Comparison of ENCODE assay signal across 8 mouse cellular contexts in the genomic region with DNA sequence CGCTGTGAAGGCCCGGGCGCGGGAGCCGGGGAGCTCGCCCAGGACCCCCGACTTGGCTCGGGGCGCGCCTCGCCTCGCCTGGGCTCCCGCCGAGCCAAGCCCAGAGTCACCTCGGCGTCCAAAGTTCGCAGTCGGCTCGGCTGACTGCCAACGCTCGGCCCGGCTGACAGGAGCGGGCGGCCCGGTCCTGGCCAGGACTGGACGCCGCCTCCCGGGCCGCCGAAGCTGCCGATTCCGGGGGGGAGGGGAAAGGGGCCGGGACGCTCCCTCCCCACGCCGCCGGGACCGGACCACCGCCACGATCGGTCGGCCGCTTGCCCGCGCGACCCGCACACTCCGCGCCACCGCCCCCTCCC. TPM values are rescaled to one million over a fixed set of nuclear protein-coding genes. Genes with fewer than 3 reads are reported as not detected.
DNase-seq lines count a peak whose midpoint lies in the region; ATAC-seq and TF ChIP-seq lines count a peak whose summit lies in the region.

No protein-coding gene starts in this region.

- peaks cover 7% of the 10 kb centered on the region for H3K79me2 ChIP-seq in heart, adult 2 months (replicated peaks; ENCODE audit: control insufficient read depth, insufficient read depth, low read length)

- no peaks in the 10 kb centered on the region for H3K9me3 ChIP-seq in embryonic facial prominence, embryonic 11.5 days (replicated peaks; ENCODE audit: control insufficient read depth, low read length)
- H3K9me3 ChIP-seq in hindbrain, embryonic 10.5 days = no peaks in the 10 kb centered on the region
- H3K9me3 ChIP-seq in limb, embryonic 11.5 days (ENCODE audit: control insufficient read depth, low read length) = no peaks in the 10 kb centered on the region
- no peaks in the 10 kb centered on the region for H3K9me3 ChIP-seq in midbrain, postnatal 0 days (ENCODE audit: low read length)

- TF ChIP-seq EP300 in heart, adult 2 months (IDR thresholded peaks at IDR 0.05; ENCODE audit: insufficient read depth, low read depth, low read length) = no peak

- peaks cover 21% of the 10 kb centered on the region for H3K36me3 ChIP-seq in heart, adult 2 months (ENCODE audit: control insufficient read depth, insufficient read depth, low read length)
- H3K36me3 ChIP-seq in embryonic facial prominence, embryonic 11.5 days (replicated peaks; ENCODE audit: control insufficient read depth, insufficient read depth, low read depth, low read length) = no peaks in the 10 kb centered on the region
- peaks cover 10% of the 10 kb centered on the region for H3K36me3 ChIP-seq in hindbrain, embryonic 10.5 days
- H3K36me3 ChIP-seq in limb, embryonic 11.5 days (ENCODE audit: control insufficient read depth, insufficient read depth, low read length) = no peaks in the 10 kb centered on the region
- no peaks in the 10 kb centered on the region for H3K36me3 ChIP-seq in midbrain, postnatal 0 days (ENCODE audit: insufficient read depth, low read length)

- H3K9ac ChIP-seq in heart, adult 2 months (ENCODE audit: low read depth, low read length) = peak overlapping the region; percentile 95
- peak overlapping the region; percentile 89 for H3K9ac ChIP-seq in embryonic facial prominence, embryonic 11.5 days (replicated peaks; ENCODE audit: low read length)
- H3K9ac ChIP-seq in limb, embryonic 11.5 days (ENCODE audit: low read length) = peak overlapping the region; percentile 94
- H3K9ac ChIP-seq in midbrain, postnatal 0 days (replicated peaks; ENCODE audit: low read length, poor library complexity, severe bottlenecking) = peak overlapping the region; percentile 81

- H3K27ac ChIP-seq in heart, adult 2 months = peak overlapping the region; percentile 99
- H3K27ac ChIP-seq in embryonic facial prominence, embryonic 11.5 days (replicated peaks; ENCODE audit: low read depth, low read length) = peak overlapping the region; percentile 91
- peak overlapping the region; percentile 99 for H3K27ac ChIP-seq in hindbrain, embryonic 10.5 days
- peak overlapping the region; percentile 80 for H3K27ac ChIP-seq in limb, embryonic 11.5 days (replicated peaks; ENCODE audit: low read depth, low read length)
- peak overlapping the region; percentile 92 for H3K27ac ChIP-seq in midbrain, postnatal 0 days (ENCODE audit: low read depth, low read length)

- peak; percentile 26 for ATAC-seq in embryonic facial prominence, embryonic 11.5 days (replicated peaks; ENCODE audit: insufficient number of reproducible peaks, low FRiP score, low TSS enrichment, low read depth)
- peak; percentile 40; the same call in 1 of the 2 replicates for ATAC-seq in limb, embryonic 11.5 days (ENCODE audit: insufficient number of reproducible peaks, low FRiP score, low TSS enrichment, low read depth)
- peak; percentile 25 for ATAC-seq in midbrain, postnatal 0 days (ENCODE audit: low FRiP score)

- TF ChIP-seq POLR2A in heart, adult 2 months (IDR thresholded peaks at IDR 0.05; ENCODE audit: insufficient read depth, low read depth, low read length) = no peak

- peak overlapping the region; percentile 48 for H3K4me2 ChIP-seq in embryonic facial prominence, embryonic 11.5 days (ENCODE audit: low read depth, low read length)
- peak overlapping the region; percentile 65 for H3K4me2 ChIP-seq in limb, embryonic 11.5 days (ENCODE audit: low read depth, severe bottlenecking)
- H3K4me2 ChIP-seq in midbrain, postnatal 0 days (ENCODE audit: low read depth, low read length, poor library complexity, severe bottlenecking) = peak overlapping the region; percentile 76

- peak in 1 of 2 experiments; percentile 93 for DNase-seq in heart, adult 2 months
- DNase-seq in heart, adult 11 months = no peak
- no peak for DNase-seq in embryonic facial prominence, embryonic 11.5 days (ENCODE audit: low spot score)
- no peak for DNase-seq in hindbrain, embryonic 10.5 days (ENCODE audit: low spot score)
- DNase-seq in limb, embryonic 11.5 days (ENCODE audit: low spot score) = no peak
- peak; percentile 54 for DNase-seq in midbrain, postnatal 0 days (ENCODE audit: low spot score)
- no peak for DNase-seq in right cerebral cortex, postnatal 14 days
- no peak for DNase-seq in ovary, adult 18-20 months (ENCODE audit: low spot score)

- H3K27me3 ChIP-seq in heart, adult 2 months (ENCODE audit: control insufficient read depth, insufficient read depth, low read length) = no peaks in the 10 kb centered on the region
- H3K27me3 ChIP-seq in embryonic facial prominence, embryonic 11.5 days (ENCODE audit: control insufficient read depth, insufficient read depth, low read length) = no peaks in the 10 kb centered on the region
- no peaks in the 10 kb centered on the region for H3K27me3 ChIP-seq in hindbrain, embryonic 10.5 days (ENCODE audit: insufficient read depth, poor library complexity, severe bottlenecking)
- no peaks in the 10 kb centered on the region for H3K27me3 ChIP-seq in limb, embryonic 11.5 days (ENCODE audit: control insufficient read depth, insufficient read depth, low read length)
- H3K27me3 ChIP-seq in midbrain, postnatal 0 days (ENCODE audit: insufficient read depth, low read length) = no peaks in the 10 kb centered on the region

- peak overlapping the region; percentile 98 for H3K4me3 ChIP-seq in heart, adult 2 months
- H3K4me3 ChIP-seq in embryonic facial prominence, embryonic 11.5 days (ENCODE audit: low read depth, low read length) = peak overlapping the region; percentile 81
- peak overlapping the region; percentile 91 for H3K4me3 ChIP-seq in hindbrain, embryonic 10.5 days
- peak overlapping the region; percentile 95 for H3K4me3 ChIP-seq in limb, embryonic 11.5 days (ENCODE audit: low read depth, low read length)
- peak overlapping the region; percentile 95 for H3K4me3 ChIP-seq in midbrain, postnatal 0 days (ENCODE audit: low read depth, low read length)

- intact Hi-C loops in heart, adult 2 months (cut with DNase I) = loop anchor here (2.0 to 10.0 kb wide), 2 partner anchors 40 to 250 kb away; a partner anchor contains a TSS

- peaks cover 12% of the 10 kb centered on the region for H3K4me1 ChIP-seq in heart, adult 2 months (ENCODE audit: control insufficient read depth, insufficient read depth, low read length)
- no peaks in the 10 kb centered on the region for H3K4me1 ChIP-seq in embryonic facial prominence, embryonic 11.5 days (ENCODE audit: control insufficient read depth, insufficient read depth, low read length)
- H3K4me1 ChIP-seq in hindbrain, embryonic 10.5 days (replicated peaks) = peaks cover 28% of the 10 kb centered on the region
- H3K4me1 ChIP-seq in limb, embryonic 11.5 days (ENCODE audit: control insufficient read depth, insufficient read depth, low read length) = peaks cover 4% of the 10 kb centered on the region; the same call in 1 of the 2 replicates
- peaks cover 13% of the 10 kb centered on the region; the same call in 1 of the 2 replicates for H3K4me1 ChIP-seq in midbrain, postnatal 0 days (ENCODE audit: insufficient read depth, low read length)

- no peak for TF ChIP-seq CTCF in heart, adult 2 months (IDR thresholded peaks at IDR 0.05)
- no peak for TF ChIP-seq CTCF in midbrain, postnatal 0 days (IDR thresholded peaks at IDR 0.05)

- WGBS in heart, adult 2 months = under 1% methylated on average over 47 of the region's 50 CpGs
- WGBS in embryonic facial prominence, embryonic 11.5 days = under 1% methylated on average over 45 of the region's 50 CpGs
- under 1% methylated on average over 49 of the region's 50 CpGs for WGBS in hindbrain, embryonic 10.5 days
- WGBS in limb, embryonic 11.5 days = 0% methylated on average over 36 of the region's 50 CpGs
- WGBS in midbrain, postnatal 0 days = under 1% methylated on average over 43 of the region's 50 CpGs

RNA-seq across cellular contexts. Expression of a gene that starts 0.3 kb away (rescaled TPM):
- 10 to 100 TPM; 72.9 to 79.3 TPM for total RNA-seq in heart, adult 2 months (2021)
- 45.8 and 63.4 TPM in 2 replicates for polyA plus RNA-seq in heart, adult 2 months (2012; rRNA removed)
- polyA plus RNA-seq in embryonic facial prominence, embryonic 11.5 days (2014; fragmentation: Nextera tagmentation; extraction: Ambion mirVana) = 72.2 and 83.2 TPM in 2 replicates
- polyA plus RNA-seq in hindbrain, embryonic 10.5 days (2016; fragmentation: Nextera tagmentation; extraction: Ambion mirVana) = 64.9 and 74.2 TPM in 2 replicates
- polyA plus RNA-seq in limb, embryonic 11.5 days (2014; fragmentation: Nextera tagmentation; extraction: Ambion mirVana) = 78.5 and 87.6 TPM in 2 replicates
- 98.0 and 111 TPM in 2 replicates for total RNA-seq in midbrain, postnatal 0 days (2014; rRNA removed)
- 31.0 and 32.3 TPM in 2 replicates for polyA plus RNA-seq in midbrain, postnatal 0 days (2015; fragmentation: Nextera tagmentation; extraction: Ambion mirVana)
